Mouse (Mus musculus) bone marrow, adult 2 months (tissue): ENCODE data around the gene Mdfi.

Source experiments
- CTCF ChIP-seq: fragments of 200-500 bp; IDR thresholded peaks from 2 replicates; pipeline ENCODE4 v1.5.1; 2011; ENCODE audit warnings: low read length, control low read depth; ENCODE audit not compliant: control insufficient read depth, insufficient read depth
- POLR2A ChIP-seq: fragments of 200-500 bp; IDR thresholded peaks from 2 replicates; pipeline ENCODE4 v1.6.1; 2011; ENCODE audit warnings: low read depth, mild to moderate bottlenecking, control low read depth, low read length, borderline replicate concordance; ENCODE audit not compliant: control insufficient read depth

DNA sequence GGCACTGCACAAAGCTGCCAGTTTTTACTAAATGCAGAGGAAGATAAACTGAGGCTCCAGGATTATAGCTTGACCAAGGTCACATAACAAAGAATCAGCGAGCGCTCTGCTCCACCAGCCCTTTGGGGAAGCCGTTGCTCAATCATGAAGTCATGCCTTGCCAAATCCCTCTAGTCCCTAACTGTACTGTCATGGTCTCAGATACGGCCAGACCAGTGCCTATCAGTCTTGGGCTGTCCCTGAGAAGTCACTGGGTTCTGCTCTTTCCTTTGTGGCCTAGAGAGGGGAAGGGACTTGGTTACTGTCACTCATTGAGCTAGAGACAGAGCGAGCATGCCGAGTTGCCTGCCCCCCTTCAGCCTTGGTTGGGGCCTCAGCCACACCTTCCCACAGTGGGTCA lies 50.1 kb downstream of the Mdfi start:
- TF ChIP-seq POLR2A (no peak), CTCF (no peak)
